ENCODE assay signal across 17 mouse cellular contexts in the genomic region with DNA sequence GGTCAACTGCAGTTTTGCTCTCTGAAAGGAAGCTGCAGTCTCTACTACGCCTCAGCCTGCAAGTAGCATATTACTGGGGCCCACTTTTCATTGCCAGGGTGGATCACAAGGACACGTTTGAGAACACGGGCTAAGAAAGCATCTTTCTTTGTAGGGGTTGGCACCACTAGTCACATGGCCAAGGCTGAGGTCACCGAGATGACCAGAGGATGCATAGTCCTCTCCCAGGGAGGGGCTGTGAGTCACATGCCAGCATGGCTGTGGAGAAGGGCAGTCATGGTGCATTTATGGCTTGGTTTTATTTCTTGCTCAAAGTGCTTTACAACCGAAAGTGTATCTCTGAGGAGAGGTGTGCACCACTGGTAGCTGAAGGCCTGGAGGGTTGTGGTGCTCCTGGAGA.
A peak's percentile ranks its signal among the peaks of the same experiment; 100 is the strongest.
DNase-seq lines count a peak whose midpoint lies in the region; ATAC-seq and TF ChIP-seq lines count a peak whose summit lies in the region.
"Had no signal": no experiment of that assay in that cellular context is flagged by ENCODE, and none has a peak within 500 bp of the region (broad histone marks: within the 10 kb centered on the region; RNA-seq: fewer than 3 reads in every experiment).

No protein-coding gene starts in this region.

- H3K36me3 ChIP-seq in forebrain, embryonic 15.5 days = peaks cover 18% of the 10 kb centered on the region; the same call in 1 of the 2 replicates
- peaks cover 7% of the 10 kb centered on the region for H3K36me3 ChIP-seq in forebrain, embryonic 16.5 days (ENCODE audit: control insufficient read depth, insufficient read depth)
- peaks cover 18% of the 10 kb centered on the region for H3K36me3 ChIP-seq in embryonic facial prominence, embryonic 12.5 days
- peaks cover 22% of the 10 kb centered on the region for H3K36me3 ChIP-seq in myocyte (ENCODE audit: control insufficient read depth, insufficient read depth)
- peaks cover 33% of the 10 kb centered on the region for H3K36me3 ChIP-seq in liver, postnatal 0 days (replicated peaks; ENCODE audit: insufficient read depth, low read length)

- no peak for TF ChIP-seq EP300 in liver, postnatal 0 days (IDR thresholded peaks at IDR 0.05; ENCODE audit: low read depth)

- no peak overlapping the region for H3K4me2 ChIP-seq in forebrain, embryonic 15.5 days (replicated peaks)
- no peak overlapping the region for H3K4me2 ChIP-seq in forebrain, embryonic 16.5 days (ENCODE audit: low read length)
- H3K4me2 ChIP-seq in embryonic facial prominence, embryonic 12.5 days (replicated peaks) = no peak overlapping the region
- peak overlapping the region; percentile 54 for H3K4me2 ChIP-seq in myocyte (ENCODE audit: low read depth)
- no peak overlapping the region for H3K4me2 ChIP-seq in liver, postnatal 0 days (ENCODE audit: low read depth, low read length)
- H3K4me2 ChIP-seq: hindbrain, embryonic 15.5 days; lung, embryonic 14.5 days; midbrain, embryonic 12.5 days; neural tube, embryonic 12.5 days had no signal

- no peak overlapping the region for H3ac ChIP-seq in myocyte (ENCODE audit: control insufficient read depth, insufficient read length)

- no peak overlapping the region for H3K4me3 ChIP-seq in forebrain, embryonic 15.5 days
- no peak overlapping the region for H3K4me3 ChIP-seq in forebrain, embryonic 16.5 days (replicated peaks; ENCODE audit: low read length)
- H3K4me3 ChIP-seq in left cerebral cortex, adult 2 months = no peak overlapping the region
- no peak overlapping the region for H3K4me3 ChIP-seq in embryonic facial prominence, embryonic 12.5 days
- no peak overlapping the region for H3K4me3 ChIP-seq in myocyte
- no peak overlapping the region for H3K4me3 ChIP-seq in liver, postnatal 0 days (ENCODE audit: low read depth, low read length)
- H3K4me3 ChIP-seq: erythroblast, embryonic 14.5 days; hindbrain, embryonic 15.5 days; midbrain, embryonic 12.5 days; neural tube, embryonic 12.5 days had no signal

- no peak for DNase-seq in left cerebral cortex, adult 2 months (ENCODE audit: extremely low spot score in 1 of 2, low spot score in 2 of 2)
- DNase-seq in left cerebral cortex, adult 18-20 months (ENCODE audit: low spot score in 2 of 2) = no peak
- DNase-seq in liver, postnatal 0 days = no peak
- DNase-seq in right cerebral cortex, postnatal 4 days = no peak
- DNase-seq: B cell, adult 2 months; cerebellum, adult 11-12 months; gastrocnemius, postnatal 10 days; lung, embryonic 14.5 days; thymus, postnatal 25 days had no signal

- H3K9me3 ChIP-seq in forebrain, embryonic 15.5 days = no peaks in the 10 kb centered on the region
- 0 out of 2 replicates have a peak, but pooled peaks cover 3% of the 10 kb centered on the region for H3K9me3 ChIP-seq in forebrain, embryonic 16.5 days (ENCODE audit: control insufficient read depth, low read length)
- H3K9me3 ChIP-seq in embryonic facial prominence, embryonic 12.5 days = no peaks in the 10 kb centered on the region
- H3K9me3 ChIP-seq in liver, postnatal 0 days (ENCODE audit: low read length) = no peaks in the 10 kb centered on the region
- H3K9me3 ChIP-seq: hindbrain, embryonic 15.5 days; midbrain, embryonic 12.5 days; neural tube, embryonic 12.5 days had no signal

- no peak overlapping the region for H3K9ac ChIP-seq in forebrain, embryonic 15.5 days (replicated peaks)
- no peak overlapping the region for H3K9ac ChIP-seq in forebrain, embryonic 16.5 days (replicated peaks; ENCODE audit: low read depth, low read length)
- no peak overlapping the region for H3K9ac ChIP-seq in embryonic facial prominence, embryonic 12.5 days
- H3K9ac ChIP-seq in liver, postnatal 0 days (replicated peaks) = no peak overlapping the region
- H3K9ac ChIP-seq: hindbrain, embryonic 15.5 days; lung, embryonic 14.5 days; midbrain, embryonic 12.5 days; neural tube, embryonic 12.5 days had no signal

- peaks cover 1% of the 10 kb centered on the region; the same call in 1 of the 2 replicates for H3K4me1 ChIP-seq in forebrain, embryonic 15.5 days
- peaks cover 7% of the 10 kb centered on the region; the same call in 1 of the 2 replicates for H3K4me1 ChIP-seq in forebrain, embryonic 16.5 days (replicated peaks; ENCODE audit: control insufficient read depth, insufficient read depth, low read length)
- peaks cover 16% of the 10 kb centered on the region for H3K4me1 ChIP-seq in embryonic facial prominence, embryonic 12.5 days
- H3K4me1 ChIP-seq in liver, postnatal 0 days (ENCODE audit: insufficient read depth) = no peaks in the 10 kb centered on the region
- H3K4me1 ChIP-seq: neural tube, embryonic 12.5 days had no signal

- H3K27me3 ChIP-seq in forebrain, embryonic 15.5 days = no peaks in the 10 kb centered on the region
- no peaks in the 10 kb centered on the region for H3K27me3 ChIP-seq in forebrain, embryonic 16.5 days (replicated peaks; ENCODE audit: control insufficient read depth, insufficient read depth, low read length)
- H3K27me3 ChIP-seq in embryonic facial prominence, embryonic 12.5 days = no peaks in the 10 kb centered on the region
- no peaks in the 10 kb centered on the region for H3K27me3 ChIP-seq in myocyte (ENCODE audit: control insufficient read depth, insufficient read depth, insufficient read length)
- no peaks in the 10 kb centered on the region for H3K27me3 ChIP-seq in liver, postnatal 0 days (ENCODE audit: insufficient read depth, low read length)
- H3K27me3 ChIP-seq: hindbrain, embryonic 15.5 days; midbrain, embryonic 12.5 days; neural tube, embryonic 12.5 days had no signal

- peak; percentile 32 for TF ChIP-seq POLR2A in myocyte (IDR thresholded peaks at IDR 0.05; ENCODE audit: insufficient read length, low read depth)

- 89% methylated on average over 5 of the region's 5 CpGs for WGBS in forebrain, embryonic 15.5 days
- WGBS in forebrain, embryonic 16.5 days = 89% methylated on average over 5 of the region's 5 CpGs
- 81% methylated on average over 5 of the region's 5 CpGs for WGBS in embryonic facial prominence, embryonic 12.5 days
- WGBS in liver, postnatal 0 days (ENCODE audit: insufficient replicate concordance) = 78% methylated on average over 5 of the region's 5 CpGs

- intact Hi-C loops in left cerebral cortex, adult 2 months (cut with DNase I) = no loop called here

- peaks cover 38% of the 10 kb centered on the region for H3K79me2 ChIP-seq in myocyte (ENCODE audit: control insufficient read depth, insufficient read depth)

- no peak for ATAC-seq in forebrain, embryonic 15.5 days (replicated peaks)
- no peak for ATAC-seq in forebrain, embryonic 16.5 days
- ATAC-seq in embryonic facial prominence, embryonic 12.5 days (ENCODE audit: insufficient number of reproducible peaks, insufficient read depth, low FRiP score, low TSS enrichment) = no peak
- ATAC-seq in liver, postnatal 0 days = no peak

- TF ChIP-seq CTCF in left cerebral cortex, adult 2 months (IDR thresholded peaks at IDR 0.05) = no peak
- no peak for TF ChIP-seq CTCF in liver, postnatal 0 days (IDR thresholded peaks at IDR 0.05; ENCODE audit: low read depth)

- peak overlapping the region; percentile 51 for H3K27ac ChIP-seq in forebrain, embryonic 15.5 days (replicated peaks)
- no peak overlapping the region; the same call in 1 of the 2 replicates for H3K27ac ChIP-seq in forebrain, embryonic 16.5 days (ENCODE audit: low read length)
- peak overlapping the region; percentile 78 for H3K27ac ChIP-seq in left cerebral cortex, adult 2 months
- 0 out of 2 replicates have a peak overlapping the region, but pooled peaks have one; percentile 50 for H3K27ac ChIP-seq in embryonic facial prominence, embryonic 12.5 days
- H3K27ac ChIP-seq in liver, postnatal 0 days (ENCODE audit: low read depth) = no peak overlapping the region
- H3K27ac ChIP-seq: hindbrain, embryonic 15.5 days; midbrain, embryonic 12.5 days; neural tube, embryonic 12.5 days had no signal

TF ChIP-seq in myocyte, 11 proteins besides CTCF, POLR2A, EP300 and RAD21:
- TF ChIP-seq REST (IDR thresholded peaks at IDR 0.05; ENCODE audit: insufficient read depth, insufficient read length) = no peak
- no peak for TF ChIP-seq MYOD1 (IDR thresholded peaks at IDR 0.05; ENCODE audit: control insufficient read depth in 1 of 3, insufficient read length in 2 of 3, low read depth in 2 of 3)
- no peak for TF ChIP-seq E2F4 (IDR thresholded peaks at IDR 0.05; ENCODE audit: insufficient read depth)
- TF ChIP-seq MAX (IDR thresholded peaks at IDR 0.05; ENCODE audit: low read depth) = no peak
- TF ChIP-seq TCF12 (IDR thresholded peaks at IDR 0.05; ENCODE audit: insufficient read depth, poor library complexity, severe bottlenecking) = no peak
- TF ChIP-seq SRF (IDR thresholded peaks at IDR 0.05; ENCODE audit: control insufficient read depth, insufficient read length, low read depth) = no peak
- peak; percentile 35 for TF ChIP-seq POLR2AphosphoS2 (IDR thresholded peaks at IDR 0.05; ENCODE audit: insufficient read length, low read depth)
- no peak for TF ChIP-seq CEBPB (IDR thresholded peaks at IDR 0.05; ENCODE audit: insufficient read depth, poor library complexity, severe bottlenecking)
- TF ChIP-seq TCF3 (IDR thresholded peaks at IDR 0.05; ENCODE audit: insufficient read length, low read depth) = no peak
- no peak for TF ChIP-seq MYOG (IDR thresholded peaks at IDR 0.05; ENCODE audit: control insufficient read depth in 1 of 3, insufficient read depth in 1 of 3, insufficient read length in 2 of 3, low read depth in 2 of 3)
- peak; percentile 94 for TF ChIP-seq USF1 (IDR thresholded peaks at IDR 0.05; ENCODE audit: low read depth)

Comparison
In these comparisons a context has a peak if more than half of its experiments do, and no peak if none do; other contexts are left out.
1. H3K27ac ChIP-seq: peak in forebrain, embryonic 15.5 days (single experiment), left cerebral cortex, adult 2 months (single experiment) and embryonic facial prominence, embryonic 12.5 days (single experiment); none in forebrain, embryonic 16.5 days (single experiment) and liver, postnatal 0 days (single experiment).